Mouse (Mus musculus) heart, embryonic 13.5 days (tissue): ENCODE measurements around the gene Slc16a2. TPM values are rescaled to one million over a fixed set of nuclear protein-coding genes. Genes with fewer than 3 reads are reported as not detected.
A peak's percentile ranks its signal among the peaks of the same experiment; 100 is the strongest.
"Not testable (repeated sequence)": the region's sequence is repeated elsewhere in the genome, so short reads cannot be mapped to it uniquely, and the experiment has no call there.

Experiments
- ATAC-seq: fragments of 200-750 bp; cut with Nextera tagmentation; 2 replicates; pipeline ENCODE4 v1.8.0; 2017; ENCODE audit warnings: moderate TSS enrichment; ENCODE audit not compliant: insufficient number of reproducible peaks, low FRiP score, low TSS enrichment; ENCODE audit errors: extremely low read depth
- H3K27ac ChIP-seq: fragments of 300-500 bp; sonication (generic); replicated peaks from 2 replicates; pipeline ENCODE4 v1.5.1; 2015; ENCODE audit warnings: moderate library complexity, mild to moderate bottlenecking, inconsistent platforms
- H3K27me3 ChIP-seq: fragments of 300-500 bp; sonication (generic); replicated peaks from 2 replicates; pipeline ENCODE4 v1.6.1; 2015; ENCODE audit warnings: mild to moderate bottlenecking, inconsistent platforms
- H3K36me3 ChIP-seq: fragments of 300-500 bp; sonication (generic); 2 replicates; pipeline ENCODE4 v1.6.1; 2015; ENCODE audit warnings: mild to moderate bottlenecking, inconsistent platforms
- H3K4me1 ChIP-seq: fragments of 300-500 bp; sonication (generic); 2 replicates; pipeline ENCODE4 v1.6.1; 2015; ENCODE audit warnings: inconsistent platforms
- H3K4me2 ChIP-seq: fragments of 300-500 bp; sonication (generic); 2 replicates; pipeline ENCODE4 v1.6.1; 2015; ENCODE audit warnings: inconsistent platforms, mild to moderate bottlenecking, moderate library complexity
- H3K4me3 ChIP-seq: fragments of 300-500 bp; sonication (generic); 2 replicates; pipeline ENCODE4 v1.5.1; 2015; ENCODE audit warnings: moderate library complexity, mild to moderate bottlenecking, inconsistent platforms
- H3K9ac ChIP-seq: fragments of 300-500 bp; sonication (generic); 2 replicates; pipeline ENCODE4 v1.6.1; 2015; ENCODE audit warnings: inconsistent platforms, mild to moderate bottlenecking, moderate library complexity
- H3K9me3 ChIP-seq: fragments of 300-500 bp; sonication (generic); 2 replicates; pipeline ENCODE4 v1.6.1; 2016; ENCODE audit warnings: inconsistent platforms
- WGBS: fragments of 180-500 bp; shearing (Covaris S2); methylation state at CpG from one replicate; pipeline ENCODE4 v1.1.7; 2015; ENCODE audit warnings: mixed read lengths; 5-methylcytosine and 5-hydroxymethylcytosine counted together
- polyA plus RNA-seq: library from polyadenylated mRNA; unstranded; fragments of >200 nt; fragmentation: Nextera tagmentation; extraction: Ambion mirVana; gene quantifications from 2 replicates; pipeline ENCODE4 v1.2.1, GENCODE M21; 2015

Gene Slc16a2
- polyA plus RNA-seq, 1 experiment from 2014 or later: 13.9 TPM

- Histone ChIP-seq H3K27me3 (peaks cover 95% of the 10 kb centered on the region), H3K36me3 (no peaks in the 10 kb centered on the region), H3K4me1 (peaks cover 9% of the 10 kb centered on the region), H3K9me3 (no peaks in the 10 kb centered on the region), H3K4me3 (peak overlapping the region; percentile 52), H3K9ac (peak overlapping the region; percentile 73), H3K4me2 (peak overlapping the region; percentile 77), H3K27ac (peak overlapping the region; percentile 81)
- under 1% methylated on average over 36 of the region's 41 CpGs for WGBS
- peak; percentile 58; the same call in 1 of the 2 replicates for ATAC-seq
Measured at GRCm38 (mm10) chrX:103695165-103695996, 126.4 kb downstream of the Slc16a2 start.

- Histone ChIP-seq H3K4me2 (peak overlapping the region; percentile 77), H3K27me3 (peaks cover 95% of the 10 kb centered on the region), H3K9ac (peak overlapping the region; percentile 73), H3K9me3 (no peaks in the 10 kb centered on the region), H3K36me3 (no peaks in the 10 kb centered on the region), H3K4me1 (peaks cover 9% of the 10 kb centered on the region), H3K27ac (peak overlapping the region; percentile 81), H3K4me3 (peak overlapping the region; percentile 52)
- WGBS: 4% methylated on average over 17 of the region's 17 CpGs
- no peak for ATAC-seq
Measured at GRCm38 (mm10) chrX:103694787-103695164, 127.0 kb downstream of the Slc16a2 start.

- WGBS: 20% methylated on average over 10 of the region's 10 CpGs
Measured at GRCm38 (mm10) chrX:103694381-103694780, 127.4 kb downstream of the Slc16a2 start.

GRCm38 (mm10) chrX:103692916-103693315, 128.9 kb downstream of the Slc16a2 start:
- H3K4me2 ChIP-seq: no peak overlapping the region
- H3K4me1 ChIP-seq: peaks cover 9% of the 10 kb centered on the region
- no peak for ATAC-seq
- peaks cover 95% of the 10 kb centered on the region for H3K27me3 ChIP-seq
- H3K27ac ChIP-seq: no peak overlapping the region
- H3K4me3 ChIP-seq: no peak overlapping the region
- WGBS: 79% methylated on average over 5 of the region's 5 CpGs
- H3K36me3 ChIP-seq: no peaks in the 10 kb centered on the region
- H3K9ac ChIP-seq: no peak overlapping the region
- H3K9me3 ChIP-seq: no peaks in the 10 kb centered on the region

More at GRCm38 (mm10) chrX:103694381-103694780, 127.4 kb downstream of the Slc16a2 start:
- Histone ChIP-seq H3K9ac (peak overlapping the region; percentile 73), H3K27ac (no peak overlapping the region), H3K4me3 (peak overlapping the region; percentile 52), H3K4me2 (peak overlapping the region; percentile 77), H3K36me3 (no peaks in the 10 kb centered on the region), H3K4me1 (peaks cover 9% of the 10 kb centered on the region), H3K27me3 (peaks cover 95% of the 10 kb centered on the region), H3K9me3 (no peaks in the 10 kb centered on the region)
- no peak for ATAC-seq

GRCm38 (mm10) chrX:103688551-103688950, 133.2 kb downstream of the Slc16a2 start:
- H3K36me3 ChIP-seq: no peaks in the 10 kb centered on the region
- H3K9ac ChIP-seq: no peak overlapping the region
- no peaks in the 10 kb centered on the region for H3K4me1 ChIP-seq
- 69% methylated on average over 2 of the region's 2 CpGs for WGBS
- no peak overlapping the region for H3K4me2 ChIP-seq
- peaks cover 95% of the 10 kb centered on the region for H3K27me3 ChIP-seq
- H3K4me3 ChIP-seq: no peak overlapping the region
- no peak for ATAC-seq
- no peak overlapping the region for H3K27ac ChIP-seq
- no peaks in the 10 kb centered on the region for H3K9me3 ChIP-seq

GRCm38 (mm10) chrX:103674674-103675073, 147.1 kb downstream of the Slc16a2 start:
- WGBS: 19% methylated on average over 2 of the region's 2 CpGs
- Histone ChIP-seq H3K27ac (no peak overlapping the region), H3K9ac (no peak overlapping the region), H3K4me3 (no peak overlapping the region), H3K36me3 (no peaks in the 10 kb centered on the region), H3K4me1 (no peaks in the 10 kb centered on the region), H3K4me2 (no peak overlapping the region), H3K9me3 (no peaks in the 10 kb centered on the region), H3K27me3 (peaks cover 65% of the 10 kb centered on the region)
- no peak for ATAC-seq

GRCm38 (mm10) chrX:103673761-103674160, 148.0 kb downstream of the Slc16a2 start:
- no peak overlapping the region for H3K9ac ChIP-seq
- H3K27me3 ChIP-seq: peaks cover 56% of the 10 kb centered on the region
- H3K9me3 ChIP-seq: no peaks in the 10 kb centered on the region
- no peak overlapping the region for H3K4me3 ChIP-seq
- H3K36me3 ChIP-seq: no peaks in the 10 kb centered on the region
- no peak overlapping the region for H3K27ac ChIP-seq
- no peak for ATAC-seq
- no peaks in the 10 kb centered on the region for H3K4me1 ChIP-seq
- no peak overlapping the region for H3K4me2 ChIP-seq
- 69% methylated on average over 3 of the region's 3 CpGs for WGBS

DNA sequence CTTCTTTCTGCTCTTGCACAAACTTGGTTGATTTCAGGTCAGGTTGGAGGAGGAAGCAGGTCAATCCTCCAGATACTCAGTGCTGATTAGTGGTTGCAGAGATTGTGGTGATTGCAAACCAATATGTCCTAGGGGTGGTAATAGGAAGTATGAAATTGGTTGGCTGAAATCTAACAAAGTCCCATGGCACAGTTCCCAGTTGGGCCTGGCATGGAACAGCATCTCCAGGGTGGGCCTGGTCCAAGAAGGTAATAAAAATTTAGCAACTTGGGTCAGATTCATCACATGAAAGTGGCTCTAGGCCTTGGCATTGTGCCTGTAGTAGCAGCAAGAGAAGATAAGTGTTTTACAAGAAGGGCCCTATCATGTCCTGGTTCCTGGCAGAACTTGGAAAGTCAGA, 151.5 kb downstream of the Slc16a2 start:
- H3K27ac ChIP-seq: no peak overlapping the region
- H3K36me3 ChIP-seq: no peaks in the 10 kb centered on the region
- no peak for ATAC-seq
- no peak overlapping the region for H3K4me2 ChIP-seq
- no peaks in the 10 kb centered on the region for H3K4me1 ChIP-seq
- no peak overlapping the region for H3K9ac ChIP-seq
- no peak overlapping the region for H3K4me3 ChIP-seq
- H3K9me3 ChIP-seq: no peaks in the 10 kb centered on the region
- H3K27me3 ChIP-seq: peaks cover 45% of the 10 kb centered on the region

DNA sequence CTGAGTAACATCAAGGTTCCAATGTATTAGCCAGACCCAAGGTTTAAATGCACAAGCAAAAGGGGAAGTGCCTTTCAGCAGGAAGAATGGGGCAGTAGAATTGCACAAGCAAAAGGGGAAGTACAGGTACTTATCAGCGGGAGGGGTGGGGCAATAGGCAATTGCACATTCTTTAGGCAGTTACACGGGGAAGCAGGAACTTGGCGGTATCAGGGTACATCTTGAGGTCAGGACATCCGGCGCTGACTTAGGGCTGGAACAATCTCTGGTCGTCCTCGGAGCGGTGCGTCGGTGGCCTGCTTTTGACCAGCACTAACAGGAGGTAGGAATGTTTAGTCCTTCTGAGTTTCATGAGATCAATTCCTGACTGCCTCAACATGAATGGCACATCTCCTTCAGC, 157.3 kb downstream of the Slc16a2 start:
- not testable (repeated sequence) for H3K9ac ChIP-seq, H3K4me2 ChIP-seq, H3K4me3 ChIP-seq, H3K4me1 ChIP-seq, H3K9me3 ChIP-seq, H3K36me3 ChIP-seq, H3K27ac ChIP-seq, ATAC-seq
- H3K27me3 ChIP-seq: peaks cover 44% of the 10 kb centered on the region
- WGBS: 72% methylated on average over 10 of the region's 10 CpGs

- ATAC-seq: no peak
- Histone ChIP-seq H3K4me1 (no peaks in the 10 kb centered on the region), H3K4me3 (no peak overlapping the region), H3K9ac (no peak overlapping the region), H3K9me3 (0 out of 2 replicates have a peak, but pooled peaks cover 4% of the 10 kb centered on the region), H3K27me3 (peaks cover 62% of the 10 kb centered on the region), H3K27ac (no peak overlapping the region), H3K4me2 (no peak overlapping the region), H3K36me3 (no peaks in the 10 kb centered on the region)
- WGBS: 60% methylated on average over 4 of the region's 4 CpGs
Measured at GRCm38 (mm10) chrX:103658985-103659384, 162.8 kb downstream of the Slc16a2 start.

DNA sequence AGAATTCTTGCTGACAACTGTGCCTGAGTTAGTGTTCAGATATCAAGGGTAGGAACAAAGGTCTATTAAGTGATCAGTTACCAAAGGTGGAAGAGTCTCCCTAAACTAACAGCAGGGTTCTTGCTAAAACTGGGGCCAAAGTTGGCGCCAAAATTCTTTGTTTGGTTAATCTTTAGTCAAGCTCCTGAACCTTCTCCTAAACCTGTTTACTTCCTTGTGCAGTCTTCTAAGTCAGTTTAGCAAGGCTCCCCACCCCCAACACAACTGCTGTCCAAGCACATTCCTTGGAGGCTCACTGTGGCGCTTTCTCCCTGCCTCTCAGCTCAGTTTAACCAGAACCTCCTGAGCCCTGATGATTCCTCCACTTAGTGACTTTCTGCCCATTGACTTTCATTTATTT, 168.8 kb downstream of the Slc16a2 start:
- Histone ChIP-seq H3K9me3 (no peaks in the 10 kb centered on the region), H3K4me2 (no peak overlapping the region), H3K4me1 (no peaks in the 10 kb centered on the region), H3K4me3 (no peak overlapping the region), H3K27ac (no peak overlapping the region), H3K9ac (no peak overlapping the region), H3K27me3 (peaks cover 60% of the 10 kb centered on the region), H3K36me3 (no peaks in the 10 kb centered on the region)
- WGBS: 31% methylated on average over 2 of the region's 2 CpGs
- no peak for ATAC-seq

- no peaks in the 10 kb centered on the region for H3K9me3 ChIP-seq
- no peak for ATAC-seq
- no peak overlapping the region for H3K4me2 ChIP-seq
- no peaks in the 10 kb centered on the region for H3K36me3 ChIP-seq
- peaks cover 64% of the 10 kb centered on the region for H3K27me3 ChIP-seq
- 14% methylated on average over 1 of the region's 1 CpGs for WGBS
- no peak overlapping the region for H3K9ac ChIP-seq
- no peak overlapping the region for H3K27ac ChIP-seq
- no peak overlapping the region for H3K4me3 ChIP-seq
- H3K4me1 ChIP-seq: no peaks in the 10 kb centered on the region
Measured at GRCm38 (mm10) chrX:103652048-103652447, 169.7 kb downstream of the Slc16a2 start.
